Mouse (Mus musculus): ENCODE results near the gene Cish. TPM values are rescaled to one million over a fixed set of nuclear protein-coding genes. Genes with fewer than 3 reads are reported as not detected.

The Cish gene
- polyA plus RNA-seq, 1 experiment from 2014 or later: 4.2 TPM

DNA sequence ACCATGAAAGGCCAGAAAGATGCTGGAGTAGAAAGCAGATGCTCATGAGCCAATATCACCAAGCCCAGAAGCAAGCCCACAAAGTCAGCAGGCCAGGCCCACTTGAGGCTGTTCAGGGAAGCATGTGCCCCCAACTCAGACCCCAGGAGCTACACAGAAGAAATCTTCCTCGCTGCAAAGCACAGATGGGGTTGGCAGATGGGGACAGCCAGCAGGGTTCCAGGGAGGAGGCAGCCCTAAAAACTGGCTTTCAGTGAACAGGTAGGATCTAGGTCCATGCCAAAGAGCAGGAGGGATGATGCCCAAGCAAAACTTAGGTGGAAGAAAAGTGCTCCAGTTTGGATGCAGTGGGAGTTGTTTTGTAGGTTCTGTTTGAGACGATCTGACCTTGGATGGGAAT, 35.4 kb upstream of the Cish start:
- H3K4me1 ChIP-seq (ENCODE audit: control insufficient read depth, insufficient read depth, low read length): peaks cover 5% of the 10 kb centered on the region
- ATAC-seq (ENCODE audit: low FRiP score): no peak
- no peaks in the 10 kb centered on the region for H3K9me3 ChIP-seq (ENCODE audit: control insufficient read depth, low read length)
- no peaks in the 10 kb centered on the region for H3K36me3 ChIP-seq (ENCODE audit: control insufficient read depth, insufficient read depth, low read length)
- H3K4me2 ChIP-seq: no peak overlapping the region
- H3K4me3 ChIP-seq (ENCODE audit: low read depth, low read length): no peak overlapping the region
- WGBS: 80% methylated on average over 2 of the region's 2 CpGs
- H3K9ac ChIP-seq (ENCODE audit: low read length): no peak overlapping the region
- DNase-seq (ENCODE audit: low spot score, missing footprints): no peak
- H3K27me3 ChIP-seq (ENCODE audit: control insufficient read depth, insufficient read depth, low read length): no peaks in the 10 kb centered on the region
- no peak overlapping the region for H3K27ac ChIP-seq (ENCODE audit: low read depth, low read length)

DNA sequence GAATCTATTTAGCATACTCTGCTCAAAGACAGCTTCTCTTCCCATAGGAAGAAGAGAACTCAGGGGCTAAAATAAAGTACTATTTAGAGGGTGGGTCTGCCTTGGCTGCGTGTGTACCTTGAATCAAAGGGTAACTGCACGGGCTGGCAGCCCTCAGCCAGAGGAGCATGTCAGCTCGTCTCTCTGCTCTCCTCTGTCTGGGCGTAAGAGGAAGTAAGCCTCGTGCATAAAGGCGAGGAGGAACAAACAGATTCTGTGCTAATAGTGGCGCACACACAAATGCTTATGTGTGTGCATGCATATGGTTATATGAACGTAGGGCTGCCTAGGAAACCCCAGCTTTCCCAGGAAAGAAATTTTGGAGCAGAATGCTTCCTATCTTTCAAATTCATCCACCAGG, 35.0 kb upstream of the Cish start:
- Histone ChIP-seq H3K4me3 (ENCODE audit: low read depth, low read length) (no peak overlapping the region), H3K9ac (ENCODE audit: low read length) (no peak overlapping the region), H3K27me3 (ENCODE audit: control insufficient read depth, insufficient read depth, low read length) (no peaks in the 10 kb centered on the region), H3K9me3 (ENCODE audit: control insufficient read depth, low read length) (no peaks in the 10 kb centered on the region), H3K36me3 (ENCODE audit: control insufficient read depth, insufficient read depth, low read length) (no peaks in the 10 kb centered on the region), H3K27ac (ENCODE audit: low read depth, low read length) (no peak overlapping the region), H3K4me2 (no peak overlapping the region), H3K4me1 (ENCODE audit: control insufficient read depth, insufficient read depth, low read length) (peaks cover under 1% of the 10 kb centered on the region)
- ATAC-seq (ENCODE audit: low FRiP score): no peak
- no peak for DNase-seq (ENCODE audit: low spot score, missing footprints)
- WGBS: 65% methylated on average over 8 of the region's 8 CpGs

DNA sequence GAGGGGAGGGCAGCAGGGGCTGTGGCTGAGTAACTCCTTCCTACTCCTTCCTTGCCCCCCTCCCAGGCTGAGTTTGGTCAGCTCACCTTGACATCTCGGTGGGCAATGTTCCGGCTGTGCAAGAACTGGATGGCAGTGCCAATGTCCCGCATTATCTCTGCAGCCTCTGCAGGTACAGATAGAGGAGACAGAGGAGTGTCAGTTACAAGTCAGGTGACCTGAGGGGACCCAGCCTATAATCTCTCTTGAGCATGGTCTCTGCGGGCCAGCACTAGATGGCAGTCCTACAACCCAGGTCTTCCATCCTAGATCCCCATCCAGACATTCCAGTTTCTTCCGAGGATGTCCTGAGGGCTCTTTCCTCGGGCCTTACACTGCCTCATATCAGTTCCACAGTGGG, 34.0 kb upstream of the Cish start:
- no peak for ATAC-seq (ENCODE audit: low FRiP score)
- H3K9me3 ChIP-seq (ENCODE audit: control insufficient read depth, low read length): no peaks in the 10 kb centered on the region
- no peak overlapping the region for H3K9ac ChIP-seq (ENCODE audit: low read length)
- H3K4me1 ChIP-seq (ENCODE audit: control insufficient read depth, insufficient read depth, low read length): no peaks in the 10 kb centered on the region
- no peaks in the 10 kb centered on the region for H3K36me3 ChIP-seq (ENCODE audit: control insufficient read depth, insufficient read depth, low read length)
- H3K4me3 ChIP-seq (ENCODE audit: low read depth, low read length): no peak overlapping the region
- no peak overlapping the region for H3K4me2 ChIP-seq
- H3K27me3 ChIP-seq (ENCODE audit: control insufficient read depth, insufficient read depth, low read length): no peaks in the 10 kb centered on the region
- DNase-seq (ENCODE audit: low spot score, missing footprints): no peak
- no peak overlapping the region for H3K27ac ChIP-seq (ENCODE audit: low read depth, low read length)
- 84% methylated on average over 6 of the region's 6 CpGs for WGBS

DNA sequence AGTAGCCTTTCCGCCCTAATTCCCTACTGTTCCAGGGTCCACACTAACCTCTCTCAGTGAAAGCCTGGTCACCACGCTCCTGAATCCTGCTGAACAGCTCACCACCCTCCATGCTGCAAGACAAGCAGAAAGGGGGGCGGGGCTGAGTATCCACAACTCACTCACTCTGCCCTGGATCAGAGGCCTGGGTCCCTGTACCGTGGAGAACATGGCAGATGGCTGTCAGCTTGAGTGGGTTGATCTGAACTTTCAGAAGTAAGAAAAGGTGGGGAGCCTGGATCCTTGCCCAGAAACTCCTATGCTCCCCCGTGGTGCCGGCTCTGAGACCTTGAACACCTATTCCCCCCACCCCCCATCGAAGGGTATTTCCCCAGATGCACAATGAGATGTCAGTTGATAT, 33.5 kb upstream of the Cish start:
- Histone ChIP-seq H3K4me3 (ENCODE audit: low read depth, low read length) (no peak overlapping the region), H3K27me3 (ENCODE audit: control insufficient read depth, insufficient read depth, low read length) (no peaks in the 10 kb centered on the region), H3K9me3 (ENCODE audit: control insufficient read depth, low read length) (no peaks in the 10 kb centered on the region), H3K4me2 (no peak overlapping the region), H3K9ac (ENCODE audit: low read length) (no peak overlapping the region), H3K36me3 (ENCODE audit: control insufficient read depth, insufficient read depth, low read length) (no peaks in the 10 kb centered on the region), H3K27ac (ENCODE audit: low read depth, low read length) (no peak overlapping the region), H3K4me1 (ENCODE audit: control insufficient read depth, insufficient read depth, low read length) (no peaks in the 10 kb centered on the region)
- DNase-seq (ENCODE audit: low spot score, missing footprints) (peak; percentile 70), ATAC-seq (ENCODE audit: low FRiP score) (no peak)
- WGBS: 74% methylated on average over 7 of the region's 7 CpGs

DNA sequence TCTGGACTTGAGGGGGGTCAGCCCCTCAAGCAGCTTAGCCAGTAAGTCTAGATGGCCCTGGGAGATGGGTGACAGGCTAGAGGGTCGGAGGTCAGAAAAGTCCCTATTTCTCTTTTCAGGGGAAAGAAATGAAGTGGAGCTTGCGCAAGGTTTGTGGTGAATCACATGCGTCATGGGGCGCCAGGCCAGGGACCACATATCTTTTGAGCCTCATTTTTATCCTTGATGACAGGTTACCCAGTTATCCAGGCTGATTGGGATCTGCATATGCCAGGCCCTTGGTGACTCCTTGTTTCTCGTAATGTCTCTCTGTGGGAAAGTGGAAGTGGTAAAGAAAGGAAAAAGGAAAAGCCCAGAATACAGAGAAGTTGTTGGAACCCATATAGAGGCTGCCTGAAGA, 31.9 kb upstream of the Cish start:
- H3K27me3 ChIP-seq (ENCODE audit: control insufficient read depth, insufficient read depth, low read length): no peaks in the 10 kb centered on the region
- H3K4me3 ChIP-seq (ENCODE audit: low read depth, low read length): no peak overlapping the region
- H3K9me3 ChIP-seq (ENCODE audit: control insufficient read depth, low read length): no peaks in the 10 kb centered on the region
- ATAC-seq (ENCODE audit: low FRiP score): no peak
- H3K36me3 ChIP-seq (ENCODE audit: control insufficient read depth, insufficient read depth, low read length): no peaks in the 10 kb centered on the region
- no peak for DNase-seq (ENCODE audit: low spot score, missing footprints)
- H3K4me1 ChIP-seq (ENCODE audit: control insufficient read depth, insufficient read depth, low read length): no peaks in the 10 kb centered on the region
- H3K4me2 ChIP-seq: no peak overlapping the region
- H3K27ac ChIP-seq (ENCODE audit: low read depth, low read length): no peak overlapping the region
- WGBS: 86% methylated on average over 5 of the region's 5 CpGs
- H3K9ac ChIP-seq (ENCODE audit: low read length): no peak overlapping the region

DNA sequence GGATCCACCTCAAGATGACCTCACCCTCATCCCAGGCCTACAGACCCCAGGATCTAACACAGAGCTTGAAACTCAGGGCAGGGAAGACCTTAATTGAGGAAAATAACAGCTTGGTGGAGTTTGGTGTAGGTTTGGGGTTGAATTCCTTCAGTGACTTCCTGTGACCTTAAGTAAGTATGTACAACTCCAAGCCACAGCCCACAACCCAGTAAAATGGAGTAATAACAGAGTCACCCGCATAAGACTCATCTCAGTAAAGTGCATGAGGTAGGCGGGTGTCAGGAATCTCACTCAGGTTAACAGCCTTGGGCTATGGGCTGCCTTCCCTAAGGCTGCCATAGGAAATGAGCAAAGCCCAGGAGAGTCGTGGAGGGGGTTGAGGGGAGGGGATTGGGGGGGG, 31.1 kb upstream of the Cish start:
- ATAC-seq (ENCODE audit: low FRiP score): no peak
- no peaks in the 10 kb centered on the region for H3K36me3 ChIP-seq (ENCODE audit: control insufficient read depth, insufficient read depth, low read length)
- no peak overlapping the region for H3K4me3 ChIP-seq (ENCODE audit: low read depth, low read length)
- peak; percentile 17 for DNase-seq (ENCODE audit: low spot score, missing footprints)
- 70% methylated on average over 3 of the region's 3 CpGs for WGBS
- no peaks in the 10 kb centered on the region for H3K4me1 ChIP-seq (ENCODE audit: control insufficient read depth, insufficient read depth, low read length)
- H3K4me2 ChIP-seq: no peak overlapping the region
- H3K27me3 ChIP-seq (ENCODE audit: control insufficient read depth, insufficient read depth, low read length): no peaks in the 10 kb centered on the region
- no peak overlapping the region for H3K9ac ChIP-seq (ENCODE audit: low read length)
- no peak overlapping the region for H3K27ac ChIP-seq (ENCODE audit: low read depth, low read length)
- H3K9me3 ChIP-seq (ENCODE audit: control insufficient read depth, low read length): no peaks in the 10 kb centered on the region

DNA sequence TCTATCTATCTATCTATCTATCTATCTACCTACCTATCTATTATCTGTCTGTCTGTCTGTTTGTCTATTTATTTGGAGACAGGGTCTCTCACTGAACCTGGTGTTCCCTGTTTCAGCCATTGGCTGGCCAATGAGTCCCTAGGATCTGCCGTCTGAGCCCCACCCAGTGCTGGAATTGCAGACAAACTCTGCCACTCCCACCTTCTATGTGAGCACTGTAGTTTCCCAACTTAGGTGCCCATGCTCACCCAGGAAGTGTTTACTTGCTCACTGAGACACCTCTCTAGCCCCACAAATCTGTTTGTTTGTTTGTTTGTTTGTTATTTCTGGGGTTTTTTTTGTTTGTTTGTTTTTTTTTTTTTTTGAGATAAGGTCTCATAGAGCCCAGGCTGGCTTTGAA, 28.8 kb upstream of the Cish start:
- no peak for ATAC-seq (ENCODE audit: low FRiP score)
- WGBS: 83% methylated on average over 1 of the region's 1 CpGs

DNA sequence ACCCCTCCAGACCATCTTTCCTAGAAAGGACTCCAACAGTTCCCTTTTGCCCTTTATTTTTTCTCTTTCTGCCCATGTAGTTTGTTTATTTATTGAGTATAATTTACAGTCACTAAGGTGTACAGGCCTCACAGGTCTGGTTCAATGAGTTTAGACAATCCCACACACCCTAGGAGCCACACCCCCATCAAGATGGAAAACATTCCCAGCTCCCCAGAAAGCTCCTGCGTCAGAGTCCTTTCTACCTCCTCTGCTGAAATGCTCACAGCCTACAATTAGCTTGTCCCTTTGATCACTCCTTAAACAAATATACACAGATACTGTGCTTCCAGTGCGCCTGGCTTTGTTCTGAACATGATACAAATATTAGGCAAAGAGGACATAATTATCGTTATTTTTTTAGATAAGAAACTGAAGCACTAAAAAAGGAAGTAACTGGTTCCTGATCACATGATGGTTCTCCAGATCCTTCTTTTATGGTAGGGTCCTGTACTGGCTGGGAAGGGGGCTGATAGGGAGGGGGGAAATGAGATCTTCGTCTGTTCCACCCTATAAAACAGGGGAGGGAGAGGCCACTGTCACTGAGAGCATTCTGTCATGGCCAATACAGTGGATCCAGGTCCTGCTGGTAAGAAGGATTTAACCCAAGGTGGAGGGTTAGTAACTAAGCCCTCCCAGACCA, 28.0 kb upstream of the Cish start:
- no peak overlapping the region for H3K4me3 ChIP-seq (ENCODE audit: low read depth, low read length)
- H3K27me3 ChIP-seq (ENCODE audit: control insufficient read depth, insufficient read depth, low read length): no peaks in the 10 kb centered on the region
- no peak for ATAC-seq (ENCODE audit: low FRiP score)
- no peak overlapping the region for H3K9ac ChIP-seq (ENCODE audit: low read length)
- DNase-seq (ENCODE audit: low spot score, missing footprints): no peak
- no peaks in the 10 kb centered on the region for H3K9me3 ChIP-seq (ENCODE audit: control insufficient read depth, low read length)
- no peak overlapping the region for H3K4me2 ChIP-seq
- no peak overlapping the region for H3K27ac ChIP-seq (ENCODE audit: low read depth, low read length)
- H3K36me3 ChIP-seq (ENCODE audit: control insufficient read depth, insufficient read depth, low read length): no peaks in the 10 kb centered on the region
- H3K4me1 ChIP-seq (ENCODE audit: control insufficient read depth, insufficient read depth, low read length): no peaks in the 10 kb centered on the region
- 70% methylated on average over 4 of the region's 4 CpGs for WGBS

More for the DNA sequence above, 28.8 kb upstream of the Cish start:
- H3K9me3 ChIP-seq (ENCODE audit: control insufficient read depth, low read length): no peaks in the 10 kb centered on the region
- H3K4me1 ChIP-seq (ENCODE audit: control insufficient read depth, insufficient read depth, low read length): no peaks in the 10 kb centered on the region
- no peak for DNase-seq (ENCODE audit: low spot score, missing footprints)
- H3K9ac ChIP-seq (ENCODE audit: low read length): no peak overlapping the region
- H3K4me3 ChIP-seq (ENCODE audit: low read depth, low read length): no peak overlapping the region
- H3K4me2 ChIP-seq: no peak overlapping the region
- no peaks in the 10 kb centered on the region for H3K36me3 ChIP-seq (ENCODE audit: control insufficient read depth, insufficient read depth, low read length)
- no peak overlapping the region for H3K27ac ChIP-seq (ENCODE audit: low read depth, low read length)
- no peaks in the 10 kb centered on the region for H3K27me3 ChIP-seq (ENCODE audit: control insufficient read depth, insufficient read depth, low read length)

DNA sequence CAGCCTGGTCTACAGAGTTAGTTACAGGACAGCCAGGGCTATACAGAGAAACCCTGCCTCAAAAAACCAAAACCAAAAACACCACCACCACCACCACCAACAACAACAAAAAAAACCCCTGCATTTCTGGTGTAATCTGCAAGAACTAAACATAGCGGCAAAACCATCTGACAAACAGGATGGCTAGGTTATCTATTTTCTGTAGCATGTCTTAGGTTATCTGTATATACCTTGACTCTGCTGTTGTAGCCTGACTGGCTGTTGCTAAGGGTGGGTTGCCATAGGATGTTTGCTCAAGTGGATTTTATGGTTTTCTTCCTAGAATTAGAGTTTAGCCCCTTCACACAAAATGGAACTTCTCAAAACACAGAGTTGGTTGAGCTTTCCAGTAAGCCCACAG, 26.1 kb upstream of the Cish start:
- Histone ChIP-seq H3K27ac (ENCODE audit: low read depth, low read length) (no peak overlapping the region), H3K36me3 (ENCODE audit: control insufficient read depth, insufficient read depth, low read length) (no peaks in the 10 kb centered on the region), H3K4me1 (ENCODE audit: control insufficient read depth, insufficient read depth, low read length) (no peaks in the 10 kb centered on the region), H3K27me3 (ENCODE audit: control insufficient read depth, insufficient read depth, low read length) (no peaks in the 10 kb centered on the region), H3K4me3 (ENCODE audit: low read depth, low read length) (no peak overlapping the region), H3K9me3 (ENCODE audit: control insufficient read depth, low read length) (no peaks in the 10 kb centered on the region), H3K9ac (ENCODE audit: low read length) (no peak overlapping the region), H3K4me2 (no peak overlapping the region)
- DNase-seq (ENCODE audit: low spot score, missing footprints) (no peak), ATAC-seq (ENCODE audit: low FRiP score) (no peak)
- 95% methylated on average over 1 of the region's 1 CpGs for WGBS
